ENCODE assay signal across 20 mouse cellular contexts in genomic region chr1:175346162-175346561, GRCm38 (mm10).
A peak's percentile ranks its signal among the peaks of the same experiment; 100 is the strongest.
DNase-seq lines count a peak whose midpoint lies in the region; ATAC-seq and TF ChIP-seq lines count a peak whose summit lies in the region.
"Had no signal": no experiment of that assay in that cellular context is flagged by ENCODE, and none has a peak within 500 bp of the region (broad histone marks: within the 10 kb centered on the region; RNA-seq: fewer than 3 reads in every experiment).

No protein-coding gene starts in this region.

- ATAC-seq in liver, embryonic 12.5 days: no peak
- ATAC-seq: forebrain, embryonic 16.5 days; hindbrain, embryonic 16.5 days had no signal

- 80% methylated on average over 1 of the region's 1 CpGs for WGBS in heart, adult 2 months
- 84% methylated on average over 1 of the region's 1 CpGs for whole genome bisulfite sequencing in liver, embryonic 12.5 days (ENCODE audit: insufficient replicate concordance)

- no peak overlapping the region for H3K4me3 ChIP-seq in heart, adult 2 months
- H3K4me3 ChIP-seq in layer of hippocampus, adult 2 months: no peak overlapping the region
- no peak overlapping the region for H3K4me3 ChIP-seq in E14TG2a.4 (replicated peaks; ENCODE audit: low read length)
- H3K4me3 ChIP-seq in cortical plate, adult 2 months (ENCODE audit: insufficient read depth, low read length): no peak overlapping the region
- H3K4me3 ChIP-seq in liver, embryonic 12.5 days: no peak overlapping the region
- H3K4me3 ChIP-seq: embryonic facial prominence, embryonic 13.5 days; forebrain, embryonic 12.5 days; heart, embryonic 15.5 days had no signal

- TF ChIP-seq EP300 in heart, adult 2 months (IDR thresholded peaks at IDR 0.05; ENCODE audit: insufficient read depth, low read depth, low read length): no peak

- no peak overlapping the region for H3K9ac ChIP-seq in heart, adult 2 months (ENCODE audit: low read depth, low read length)
- H3K9ac ChIP-seq in liver, embryonic 12.5 days: no peak overlapping the region
- H3K9ac ChIP-seq: embryonic facial prominence, embryonic 13.5 days; forebrain, embryonic 12.5 days; heart, embryonic 15.5 days had no signal

- no peaks in the 10 kb centered on the region for H3K79me2 ChIP-seq in heart, adult 2 months (replicated peaks; ENCODE audit: control insufficient read depth, insufficient read depth, low read length)

- TF ChIP-seq CTCF in heart, adult 2 months (IDR thresholded peaks at IDR 0.05): peak; percentile 33
- peak; percentile 70 for TF ChIP-seq CTCF in layer of hippocampus, adult 2 months (conservative IDR thresholded peaks at IDR 0.05)
- peak; percentile 22; the same call in 1 of the 2 replicates for TF ChIP-seq CTCF in E14TG2a.4 (conservative IDR thresholded peaks at IDR 0.05; ENCODE audit: low read length)
- TF ChIP-seq CTCF in cortical plate, adult 2 months (IDR thresholded peaks at IDR 0.05; ENCODE audit: extremely low read depth, insufficient read depth, low read length): peak; percentile 31; the same call in 1 of the 2 replicates

- H3K9me3 ChIP-seq in E14TG2a.4 (ENCODE audit: low read length): no peaks in the 10 kb centered on the region
- H3K9me3 ChIP-seq in liver, embryonic 12.5 days (replicated peaks): no peaks in the 10 kb centered on the region
- H3K9me3 ChIP-seq: embryonic facial prominence, embryonic 13.5 days; forebrain, embryonic 12.5 days; heart, embryonic 15.5 days had no signal

- intact Hi-C loops in heart, adult 2 months (cut with DNase I): no loop called here

- H3K27ac ChIP-seq in heart, adult 2 months: no peak overlapping the region
- H3K27ac ChIP-seq in layer of hippocampus, adult 2 months: no peak overlapping the region
- H3K27ac ChIP-seq in cortical plate, adult 2 months (ENCODE audit: insufficient read depth, low read length): no peak overlapping the region
- no peak overlapping the region for H3K27ac ChIP-seq in liver, embryonic 12.5 days
- H3K27ac ChIP-seq: embryonic facial prominence, embryonic 13.5 days; forebrain, embryonic 12.5 days; heart, embryonic 15.5 days had no signal

- no peak overlapping the region for H3K4me2 ChIP-seq in liver, embryonic 12.5 days
- H3K4me2 ChIP-seq: embryonic facial prominence, embryonic 13.5 days; forebrain, embryonic 12.5 days; heart, embryonic 11.5 days; heart, embryonic 15.5 days had no signal

- no peak for DNase-seq in heart, adult 2 months
- no peak for DNase-seq in heart, adult 18-20 months
- no peak for DNase-seq in layer of hippocampus, adult 2 months (ENCODE audit: low spot score in 2 of 2)
- DNase-seq in layer of hippocampus, adult 9-11 months: no peak
- no peak for DNase-seq in frontal cortex, postnatal 36 days (ENCODE audit: low spot score in 2 of 2)
- DNase-seq: adrenal gland, postnatal 14 days; cerebellum, adult 18-20 months; cerebellum, adult 9-11 months; gastrocnemius, postnatal 14 days; heart, postnatal 36 days; kidney, adult 11 months had no signal

- H3K27me3 ChIP-seq in heart, adult 2 months (ENCODE audit: control insufficient read depth, insufficient read depth, low read length): no peaks in the 10 kb centered on the region
- H3K27me3 ChIP-seq in E14TG2a.4 (ENCODE audit: insufficient read depth, low read length): no peaks in the 10 kb centered on the region
- H3K27me3 ChIP-seq in liver, embryonic 12.5 days (replicated peaks): no peaks in the 10 kb centered on the region
- H3K27me3 ChIP-seq: embryonic facial prominence, embryonic 13.5 days; forebrain, embryonic 12.5 days; heart, embryonic 15.5 days had no signal

- H3K4me1 ChIP-seq in heart, adult 2 months (ENCODE audit: control insufficient read depth, insufficient read depth, low read length): no peaks in the 10 kb centered on the region
- no peaks in the 10 kb centered on the region for H3K4me1 ChIP-seq in E14TG2a.4 (replicated peaks; ENCODE audit: low read depth, low read length)
- no peaks in the 10 kb centered on the region for H3K4me1 ChIP-seq in cortical plate, adult 2 months (ENCODE audit: control insufficient read depth, insufficient read depth, low read length)
- H3K4me1 ChIP-seq in liver, embryonic 12.5 days: no peaks in the 10 kb centered on the region
- H3K4me1 ChIP-seq: embryonic facial prominence, embryonic 13.5 days; forebrain, embryonic 12.5 days; heart, embryonic 15.5 days had no signal

- TF ChIP-seq POLR2A in heart, adult 2 months (IDR thresholded peaks at IDR 0.05; ENCODE audit: insufficient read depth, low read depth, low read length): no peak
- no peak for TF ChIP-seq POLR2A in cortical plate, adult 2 months (IDR thresholded peaks at IDR 0.05; ENCODE audit: extremely low read depth, insufficient read depth, low read length)

- no peaks in the 10 kb centered on the region for H3K36me3 ChIP-seq in heart, adult 2 months (ENCODE audit: control insufficient read depth, insufficient read depth, low read length)
- no peaks in the 10 kb centered on the region for H3K36me3 ChIP-seq in E14TG2a.4 (ENCODE audit: insufficient read depth, low read length)
- no peaks in the 10 kb centered on the region for H3K36me3 ChIP-seq in liver, embryonic 12.5 days
- H3K36me3 ChIP-seq: embryonic facial prominence, embryonic 13.5 days; forebrain, embryonic 12.5 days; heart, embryonic 15.5 days had no signal
